Mouse (Mus musculus): ENCODE results near the gene Gm20708.

Gene Gm20708

DNA sequence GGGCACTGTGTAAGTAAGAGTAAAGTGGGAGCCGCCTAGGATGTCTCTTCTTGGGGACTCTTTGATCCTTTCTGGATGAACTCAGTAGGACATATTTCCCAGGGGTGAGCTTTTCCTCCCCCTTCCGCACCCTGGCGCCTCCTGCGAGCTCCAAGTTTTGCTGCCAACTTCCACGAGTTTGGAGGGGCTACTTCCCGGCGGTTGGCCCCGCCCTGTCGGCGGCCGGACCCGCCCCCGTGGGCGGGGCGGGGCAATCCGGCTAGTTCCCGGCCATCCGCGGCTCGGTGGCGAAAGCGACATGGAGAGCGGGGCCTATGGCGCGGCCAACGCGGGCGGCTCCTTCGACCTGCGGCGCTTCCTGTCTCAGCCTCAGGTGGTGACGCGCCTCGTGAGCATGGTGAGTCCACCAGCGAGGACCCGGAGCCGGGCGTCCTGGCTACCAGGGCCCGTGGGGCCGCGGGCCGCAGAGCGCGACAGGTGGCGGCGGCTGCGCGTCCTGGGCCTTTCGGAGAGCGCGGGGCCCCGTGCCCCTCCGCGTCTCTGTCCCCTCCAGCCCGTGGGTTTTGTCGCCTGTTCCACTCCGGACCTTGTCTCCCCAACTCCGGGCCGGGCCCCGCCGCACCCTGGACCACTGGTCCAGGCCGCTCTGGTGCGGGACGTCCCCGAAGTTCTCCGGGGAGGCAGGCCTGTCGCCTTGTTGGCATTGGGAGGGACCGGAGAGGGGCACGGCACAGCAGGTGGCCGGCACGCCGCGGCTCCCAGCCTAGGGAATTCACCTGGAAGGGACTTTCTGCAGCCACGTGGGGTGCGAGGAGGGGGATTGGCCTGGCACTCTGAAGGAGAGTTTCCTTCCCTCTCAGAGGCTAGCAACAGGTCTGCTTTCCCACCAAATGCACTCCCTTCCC lies at the start of gene Gm20708, which contains the start of gene Syngr2:
Gm20708 (plus strand) TSS at position 262 of the 905 bp plus-strand sequence.
Syngr2 (plus strand) TSS at position 262 of the 905 bp plus-strand sequence.
- no peak for DNase-seq

DNA sequence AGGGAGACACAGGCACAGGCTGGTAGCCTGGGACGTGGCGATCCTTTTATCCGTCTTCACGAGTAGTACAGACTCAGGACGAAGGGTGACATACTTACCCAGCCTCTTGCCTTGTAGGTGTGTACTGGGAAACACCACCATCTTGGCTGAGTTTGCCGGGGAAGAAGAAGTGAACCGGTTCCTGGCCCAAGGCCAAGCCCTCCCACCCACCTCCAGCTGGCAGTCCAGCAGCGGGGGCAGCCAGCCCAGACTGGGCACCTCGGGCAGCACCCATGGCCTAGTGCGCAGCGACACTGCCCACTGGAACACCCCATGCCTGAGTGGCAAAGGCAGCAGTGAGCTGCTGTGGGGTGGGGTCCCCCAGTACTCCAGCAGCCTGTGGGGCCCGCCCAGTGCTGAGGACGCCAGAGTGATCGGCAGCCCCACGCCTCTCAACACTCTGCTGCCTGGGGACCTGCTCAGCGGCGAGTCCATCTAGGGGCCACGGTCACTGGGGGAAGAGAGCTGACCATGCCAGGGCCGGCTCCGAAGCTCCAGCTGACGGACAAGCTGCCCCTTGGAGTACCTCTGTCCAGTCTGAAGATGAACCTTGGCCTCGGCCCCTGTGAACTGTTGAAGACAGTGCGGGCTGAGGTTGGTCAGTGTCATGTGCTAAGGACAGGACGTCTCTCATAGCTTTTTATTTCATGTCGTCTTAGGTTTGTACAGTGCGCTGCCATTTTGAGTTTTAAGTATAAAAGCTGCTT lies 48.9 kb upstream of the Gm20708 start:
- DNase-seq, result no peak

- no peak for DNase-seq
These were observed 47.7 kb upstream of the Gm20708 start for GRCm38 (mm10) chr11:117761801-117762200.

DNA sequence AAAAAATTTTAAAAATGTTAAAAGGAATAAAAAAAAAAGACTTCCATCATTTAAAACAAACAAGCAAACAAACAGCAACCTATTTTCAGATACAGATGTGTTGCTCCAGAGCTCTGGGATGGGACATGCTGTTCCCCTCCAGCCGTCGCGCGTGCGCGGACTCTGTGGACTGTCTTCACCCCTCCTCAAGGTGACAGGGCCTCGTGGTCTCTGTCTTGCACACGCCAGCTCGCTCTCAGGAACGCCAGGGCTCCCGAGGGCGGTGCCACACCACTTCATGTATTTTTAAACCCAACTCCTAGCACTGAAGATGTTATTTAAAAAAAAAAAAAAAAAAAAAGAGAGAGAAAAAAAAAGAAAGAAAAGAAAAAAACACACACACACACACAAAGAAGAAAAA lies 47.2 kb upstream of the Gm20708 start:
- no peak for DNase-seq

- no peak for DNase-seq
These were observed 45.1 kb upstream of the Gm20708 start for GRCm38 (mm10) chr11:117764319-117764718.

DNA sequence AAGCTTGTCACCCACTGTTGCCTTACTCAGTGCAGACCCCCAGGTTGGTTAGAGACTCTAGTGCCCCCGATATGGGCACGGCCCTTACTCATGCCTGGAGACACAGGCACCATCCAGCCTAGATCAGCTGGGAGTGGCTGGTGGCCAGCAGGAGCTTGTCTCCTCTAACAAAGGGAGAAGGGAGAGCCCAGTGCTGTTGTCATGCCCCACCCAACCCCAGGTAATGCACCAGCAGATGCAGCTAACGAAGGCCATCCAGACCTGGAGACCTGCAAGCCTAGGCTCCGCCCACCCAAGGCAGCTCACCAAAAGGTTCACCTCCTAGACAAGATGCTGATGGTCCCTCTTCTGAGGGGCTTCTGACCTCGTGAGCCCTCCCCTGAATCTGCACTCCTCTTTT lies 44.1 kb upstream of the Gm20708 start:
- no peak for DNase-seq

- DNase-seq, result no peak
These were observed 43.2 kb upstream of the Gm20708 start for GRCm38 (mm10) chr11:117766275-117766674.

DNA sequence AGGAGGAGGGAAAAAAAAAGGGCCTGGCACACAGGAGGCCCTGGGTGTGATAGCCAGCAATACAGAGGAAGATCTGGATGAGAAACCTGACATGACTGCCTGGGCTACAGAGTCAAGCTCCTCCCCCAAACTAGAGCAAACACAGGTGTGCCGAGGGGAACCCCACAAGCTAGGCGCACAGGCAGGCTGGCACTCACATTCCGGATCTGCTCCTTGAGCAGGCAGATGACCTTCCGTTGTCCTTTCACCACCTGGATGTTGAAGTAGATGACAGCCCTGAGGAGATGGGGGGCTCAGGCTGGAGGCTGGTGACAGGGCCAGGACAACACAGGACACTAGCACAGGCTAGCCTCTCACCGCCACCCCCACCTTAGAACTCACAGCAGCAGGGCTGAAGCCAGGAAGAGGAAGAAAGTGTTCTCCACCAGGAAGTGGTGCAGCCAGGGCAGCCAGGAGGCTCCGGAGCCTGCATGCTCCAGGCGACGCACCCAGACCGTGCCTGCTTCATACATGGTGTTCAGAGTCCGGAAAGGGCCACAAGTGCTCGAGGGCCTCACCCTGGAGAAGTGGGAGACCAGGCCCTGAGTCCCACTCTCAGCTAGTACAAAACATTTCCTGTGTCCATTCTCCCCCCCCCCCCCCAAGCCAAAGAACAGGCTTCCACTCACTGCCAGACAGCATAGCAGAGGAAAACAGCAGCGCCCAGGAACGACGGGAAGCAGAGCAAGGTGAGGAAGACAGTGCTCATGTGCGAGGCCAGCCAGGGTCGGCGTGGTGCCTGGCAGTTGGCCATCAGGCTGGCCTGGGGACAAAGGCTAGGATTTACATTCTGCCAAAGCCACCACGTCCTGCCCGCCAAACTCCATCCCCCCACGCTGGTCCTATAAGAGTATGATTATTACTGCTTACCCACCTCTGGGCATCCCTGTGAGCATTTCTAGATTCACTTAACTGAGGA lies 40.5 kb upstream of the Gm20708 start:
- no peak for DNase-seq

GRCm38 (mm10) chr11:117769683-117770047 lies 39.8 kb upstream of the Gm20708 start:
- DNase-seq, result no peak

DNA sequence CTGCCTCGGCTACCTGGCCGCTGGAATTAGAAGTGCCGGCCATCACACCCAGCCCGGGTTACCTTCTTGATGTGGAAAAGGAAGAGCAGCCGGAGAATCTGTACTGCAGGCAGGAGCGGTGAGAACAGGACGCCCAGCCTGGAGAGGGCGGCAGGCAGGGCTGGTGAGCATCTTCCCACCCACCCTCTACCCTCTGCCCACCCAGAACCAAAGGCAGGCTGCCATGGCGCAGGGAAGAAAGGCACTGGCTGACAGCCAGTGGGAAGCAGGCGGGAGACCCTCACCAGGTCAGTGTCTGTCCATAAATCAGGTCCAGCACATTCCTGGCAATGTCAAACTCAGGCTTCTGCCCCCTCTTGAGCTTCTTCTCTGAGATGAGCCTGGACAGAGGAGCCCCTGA lies 39.1 kb upstream of the Gm20708 start:
- no peak for DNase-seq

DNA sequence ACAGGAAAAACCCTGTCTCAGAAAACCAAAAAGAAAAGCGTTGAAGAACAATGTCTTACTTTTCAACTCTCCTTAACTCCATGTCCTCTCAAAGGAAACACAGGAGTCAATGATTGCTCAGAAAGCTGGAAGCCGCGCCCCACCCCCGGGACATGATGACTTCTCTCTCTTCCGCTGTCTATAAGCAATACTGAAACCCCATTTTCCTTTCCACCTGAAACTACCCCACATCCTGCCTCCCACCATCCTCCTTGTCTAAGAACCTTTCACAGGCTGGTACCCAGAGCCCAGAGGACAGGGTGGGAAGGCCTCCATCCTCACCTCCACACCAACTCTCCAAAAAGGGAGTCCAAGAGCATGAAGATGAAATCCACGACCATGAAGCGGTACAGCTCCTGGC lies 37.1 kb upstream of the Gm20708 start:
- DNase-seq, result no peak

GRCm38 (mm10) chr11:117774925-117775324 lies 34.5 kb upstream of the Gm20708 start:
- DNase-seq, result no peak

- DNase-seq, result peak; percentile 59
These were observed 33.9 kb upstream of the Gm20708 start for GRCm38 (mm10) chr11:117775540-117775939.

- no peak for DNase-seq
These were observed 33.2 kb upstream of the Gm20708 start for GRCm38 (mm10) chr11:117776085-117776792.

- no peak for DNase-seq
These were observed 32.4 kb upstream of the Gm20708 start for GRCm38 (mm10) chr11:117777111-117777510.

DNA sequence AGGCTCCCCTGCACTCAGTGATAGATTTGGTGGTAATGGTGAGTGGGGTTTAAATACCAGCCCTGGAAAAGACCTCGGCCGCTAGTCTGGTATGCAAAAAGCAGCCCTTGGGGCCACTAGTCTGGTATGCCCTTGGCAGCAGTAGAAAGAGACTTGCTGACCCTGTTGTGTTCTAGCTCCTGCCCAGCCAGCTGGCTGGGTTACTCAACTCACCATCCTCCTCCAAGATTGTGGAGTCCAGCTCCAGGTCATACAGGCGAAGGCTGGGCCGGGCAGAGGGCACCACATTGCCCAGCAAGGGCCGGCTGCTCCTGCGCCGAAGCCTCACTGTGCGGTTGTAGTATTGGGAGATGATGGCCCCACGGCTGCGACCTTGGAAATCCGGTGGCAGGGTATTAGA lies 31.4 kb upstream of the Gm20708 start:
- no peak for DNase-seq

- no peak for DNase-seq
These were observed 30.5 kb upstream of the Gm20708 start for GRCm38 (mm10) chr11:117778851-117779433.

DNA sequence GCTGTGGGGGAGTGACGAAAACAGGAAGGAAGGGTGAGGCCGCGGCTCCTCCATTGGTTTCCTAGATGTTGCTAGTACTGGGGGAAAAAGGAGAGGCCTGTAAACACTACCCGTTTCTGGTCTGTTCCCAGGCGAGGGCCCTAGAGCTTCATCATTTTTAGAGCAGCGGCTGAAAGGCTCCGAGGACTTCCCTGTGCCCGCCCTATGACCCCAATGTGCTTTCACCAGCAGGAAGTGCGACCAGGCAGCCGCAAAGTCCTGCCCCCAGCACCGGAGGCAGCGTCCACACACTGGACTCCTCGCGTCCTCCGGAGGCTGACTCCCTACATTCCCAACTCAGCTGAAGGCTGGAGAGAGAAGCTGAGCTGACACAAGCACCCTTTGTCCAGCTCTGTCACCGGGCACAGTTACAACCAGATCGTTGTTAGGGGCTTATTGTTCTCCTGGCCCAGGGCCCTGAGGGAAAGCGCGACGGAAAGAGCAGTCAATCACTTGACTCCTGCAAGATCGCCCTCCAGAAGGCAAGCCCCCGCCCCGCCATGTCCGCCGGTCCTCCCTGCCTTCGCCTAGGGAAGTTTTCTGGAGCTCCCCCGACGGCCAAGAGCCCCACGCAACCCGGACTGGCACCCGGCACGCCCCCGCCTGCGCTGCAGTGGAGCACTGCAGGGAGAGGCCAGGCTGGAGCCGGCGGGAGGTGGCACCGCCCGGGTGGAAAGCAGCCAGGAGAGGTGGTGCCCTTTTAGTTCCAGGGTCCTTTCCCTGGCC lies 29.9 kb upstream of the Gm20708 start:
- DNase-seq, result peak; percentile 77

DNA sequence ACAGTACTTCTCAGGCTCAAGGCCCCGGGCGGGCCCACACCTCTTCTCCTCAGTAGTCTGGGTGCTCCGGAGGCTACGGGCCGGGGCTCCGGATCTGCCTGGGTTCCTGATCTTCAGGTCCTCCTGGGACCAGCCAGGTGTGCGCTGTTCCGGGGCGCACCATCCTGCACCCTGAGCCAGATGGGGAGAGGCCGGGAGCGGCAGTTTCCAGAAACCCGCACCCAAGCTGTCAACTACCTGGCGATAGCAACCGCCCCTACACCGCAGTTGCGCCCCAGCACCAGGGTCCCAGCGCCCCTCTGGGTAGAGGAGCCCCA lies 29.3 kb upstream of the Gm20708 start:
- no peak for DNase-seq

DNA sequence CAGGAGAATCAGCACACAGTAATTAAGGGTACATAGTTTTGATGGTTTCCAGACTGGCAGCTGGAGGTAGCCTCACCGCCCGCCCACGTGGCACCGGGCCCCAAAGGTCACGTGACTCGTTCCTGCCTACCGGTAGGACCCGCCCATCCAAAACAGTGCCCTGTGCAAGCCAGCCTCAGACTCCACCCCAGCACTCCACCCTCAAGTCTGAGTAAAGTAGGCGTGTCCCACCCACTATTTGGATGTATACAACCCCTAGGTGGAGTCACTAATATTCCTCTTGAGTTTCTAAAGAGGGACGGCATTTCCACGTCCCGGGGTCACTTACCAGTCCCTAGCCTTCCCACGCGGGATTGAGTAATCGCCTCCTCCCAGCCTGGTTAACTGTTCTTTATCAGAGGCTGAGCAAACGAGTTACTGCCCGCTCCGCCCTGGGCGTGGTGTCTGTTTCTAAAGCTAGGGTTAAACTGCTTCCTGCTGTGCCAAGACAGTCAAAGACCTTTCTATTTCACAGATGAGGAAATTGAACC lies 28.8 kb upstream of the Gm20708 start:
- peak; percentile 81 for DNase-seq

All from layer of hippocampus, adult 9-11 months (tissue).